Mouse (Mus musculus): ENCODE measurements around the gene Adnp. TPM values are rescaled to one million over a fixed set of nuclear protein-coding genes. Genes with fewer than 3 reads are reported as not detected.

Gene Adnp
- total RNA-seq (2023): 100 to 1,000 TPM; 114 to 121 TPM

GRCm38 (mm10) chr2:168206725-168207644 lies at the start of gene Adnp:
Gene Adnp, minus strand, starts transcription at chr2:168207112.

GRCm38 (mm10) chr2:168230026-168230728 lies 23.3 kb upstream of the Adnp start, which contains the start of the genes Gm20716, Dpm1 and Mocs3:
Gene Gm20716, minus strand, starts transcription at chr2:168230364.
Gene Dpm1, minus strand, starts transcription at chr2:168230591.
Gene Mocs3, plus strand, starts transcription at chr2:168230622.

Other genes with a start within 250 kb of the Adnp start
- 1 to 10 TPM; 4.9 to 5.4 TPM for gene Ripor3, start 196.5 kb downstream of the Adnp start, total RNA-seq (2023)
- 1 to 10 TPM; 3.2 to 3.6 TPM for gene Pard6b, start 126.1 kb downstream of the Adnp start, total RNA-seq (2023)
- gene Gm20716, start 23.3 kb upstream of the Adnp start, total RNA-seq (2023): 1 to 10 TPM in 1 of 2 experiments, not detected in 1; 1.3 TPM
- 100 to 1,000 TPM; 138 to 163 TPM for gene Dpm1, start 23.5 kb upstream of the Adnp start, total RNA-seq (2023)
- 10 to 100 TPM; 14.8 to 15.9 TPM for gene Mocs3, start 23.5 kb upstream of the Adnp start, total RNA-seq (2023)
- gene Kcng1, start 74.6 kb upstream of the Adnp start, total RNA-seq (2023): not detected